Mouse (Mus musculus): ENCODE data around the gene Ang2. TPM values are rescaled to one million over a fixed set of nuclear protein-coding genes. Genes with fewer than 3 reads are reported as not detected.
A peak's percentile ranks its signal among the peaks of the same experiment; 100 is the strongest.
"Not testable (repeated sequence)": the region's sequence is repeated elsewhere in the genome, so short reads cannot be mapped to it uniquely, and the experiment has no call there.

The Ang2 gene
- polyA plus RNA-seq, 1 experiment from 2014 or later = not detected

GRCm38 (mm10) chr14:51195681-51196080, 3.3 kb downstream of the Ang2 start:
- Histone ChIP-seq H3K9me3 (ENCODE audit: control insufficient read depth, low read length) (no peaks in the 10 kb centered on the region), H3K4me1 (ENCODE audit: control insufficient read depth, insufficient read depth, low read length) (no peaks in the 10 kb centered on the region), H3K4me2 (replicated peaks; ENCODE audit: low read depth, low read length) (no peak overlapping the region), H3K27me3 (ENCODE audit: control insufficient read depth, insufficient read depth, low read length) (no peaks in the 10 kb centered on the region), H3K27ac (ENCODE audit: low read depth, low read length) (no peak overlapping the region), H3K9ac (ENCODE audit: low read depth, low read length) (no peak overlapping the region), H3K36me3 (ENCODE audit: control insufficient read depth, insufficient read depth, low read length) (no peaks in the 10 kb centered on the region), H3K4me3 (ENCODE audit: low read length) (no peak overlapping the region)
- no peak for ATAC-seq (ENCODE audit: low FRiP score, low TSS enrichment)
- WGBS = 94% methylated on average over 4 of the region's 4 CpGs

DNA sequence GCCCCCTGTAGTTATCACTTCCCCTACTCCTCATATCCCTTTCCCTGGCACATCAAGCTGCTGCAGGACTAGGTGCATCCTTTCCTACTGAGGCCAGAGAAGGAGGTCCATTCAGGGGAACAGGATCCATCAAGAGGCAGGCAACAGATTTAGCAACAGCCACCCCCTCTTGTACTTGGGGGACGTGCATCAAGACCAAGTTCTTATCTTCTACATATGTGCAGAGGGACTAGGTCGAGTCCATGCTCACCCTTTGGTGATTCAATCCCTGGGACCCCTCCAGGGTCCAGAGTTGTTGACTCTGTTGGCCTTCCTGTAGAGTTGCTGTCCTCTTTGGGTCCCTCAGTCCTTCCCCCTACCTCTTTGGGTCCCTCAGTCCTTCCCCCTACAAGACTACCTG, 17.9 kb downstream of the Ang2 start:
- not testable (repeated sequence) for H3K9ac ChIP-seq (ENCODE audit: low read depth, low read length); H3K4me1 ChIP-seq (ENCODE audit: control insufficient read depth, insufficient read depth, low read length); H3K9me3 ChIP-seq (ENCODE audit: control insufficient read depth, low read length); H3K27me3 ChIP-seq (ENCODE audit: control insufficient read depth, insufficient read depth, low read length); H3K4me2 ChIP-seq (replicated peaks; ENCODE audit: low read depth, low read length); H3K27ac ChIP-seq (ENCODE audit: low read depth, low read length); H3K4me3 ChIP-seq (ENCODE audit: low read length); ATAC-seq (ENCODE audit: low FRiP score, low TSS enrichment); H3K36me3 ChIP-seq (ENCODE audit: control insufficient read depth, insufficient read depth, low read length)
- WGBS = 79% methylated on average over 2 of the region's 2 CpGs

GRCm38 (mm10) chr14:51173843-51174242, 25.1 kb downstream of the Ang2 start:
- no peaks in the 10 kb centered on the region for H3K27me3 ChIP-seq (ENCODE audit: control insufficient read depth, insufficient read depth, low read length)
- no peaks in the 10 kb centered on the region for H3K4me1 ChIP-seq (ENCODE audit: control insufficient read depth, insufficient read depth, low read length)
- peak; percentile 79 for ATAC-seq (ENCODE audit: low FRiP score, low TSS enrichment)
- H3K27ac ChIP-seq (ENCODE audit: low read depth, low read length) = no peak overlapping the region
- H3K4me2 ChIP-seq (replicated peaks; ENCODE audit: low read depth, low read length) = no peak overlapping the region
- no peak overlapping the region for H3K9ac ChIP-seq (ENCODE audit: low read depth, low read length)
- no peak overlapping the region for H3K4me3 ChIP-seq (ENCODE audit: low read length)
- WGBS = 48% methylated on average over 4 of the region's 4 CpGs
- H3K9me3 ChIP-seq (ENCODE audit: control insufficient read depth, low read length) = no peaks in the 10 kb centered on the region
- no peaks in the 10 kb centered on the region for H3K36me3 ChIP-seq (ENCODE audit: control insufficient read depth, insufficient read depth, low read length)

DNA sequence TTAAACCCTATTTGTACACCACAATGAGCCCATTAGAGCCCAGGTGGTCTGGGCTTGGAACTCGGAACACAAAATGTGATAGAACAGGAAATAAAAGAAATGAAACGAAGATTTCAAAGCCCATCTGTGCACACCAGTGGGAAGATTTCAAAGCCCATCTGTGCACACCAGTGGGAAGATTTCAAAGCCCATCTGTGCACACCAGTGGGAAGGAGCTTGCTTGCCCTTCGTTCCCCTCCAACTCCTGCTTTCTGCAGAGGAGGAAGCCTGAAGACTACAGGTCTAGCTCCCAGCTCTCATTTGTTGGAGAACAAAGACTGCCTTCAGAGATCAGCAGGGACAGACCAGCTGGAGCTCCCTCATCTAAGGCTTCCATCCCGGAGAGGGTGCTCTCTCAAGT, 26.0 kb downstream of the Ang2 start:
- H3K27me3 ChIP-seq (ENCODE audit: control insufficient read depth, insufficient read depth, low read length) = not testable (repeated sequence)

GRCm38 (mm10) chr14:51172095-51172865, 26.7 kb downstream of the Ang2 start:
- H3K4me1 ChIP-seq (ENCODE audit: control insufficient read depth, insufficient read depth, low read length); H3K36me3 ChIP-seq (ENCODE audit: control insufficient read depth, insufficient read depth, low read length); H3K9me3 ChIP-seq (ENCODE audit: control insufficient read depth, low read length); H3K9ac ChIP-seq (ENCODE audit: low read depth, low read length); H3K27me3 ChIP-seq (ENCODE audit: control insufficient read depth, insufficient read depth, low read length); H3K27ac ChIP-seq (ENCODE audit: low read depth, low read length); H3K4me2 ChIP-seq (replicated peaks; ENCODE audit: low read depth, low read length); H3K4me3 ChIP-seq (ENCODE audit: low read length): not testable (repeated sequence)
- 36% methylated on average over 9 of the region's 9 CpGs for WGBS
- peak; percentile 22; the same call in 1 of the 2 replicates for ATAC-seq (ENCODE audit: low FRiP score, low TSS enrichment)

More for the DNA sequence above, 26.0 kb downstream of the Ang2 start:
- not testable (repeated sequence) for H3K36me3 ChIP-seq (ENCODE audit: control insufficient read depth, insufficient read depth, low read length); ATAC-seq (ENCODE audit: low FRiP score, low TSS enrichment); H3K4me2 ChIP-seq (replicated peaks; ENCODE audit: low read depth, low read length); H3K27ac ChIP-seq (ENCODE audit: low read depth, low read length); H3K9me3 ChIP-seq (ENCODE audit: control insufficient read depth, low read length); H3K4me3 ChIP-seq (ENCODE audit: low read length); H3K9ac ChIP-seq (ENCODE audit: low read depth, low read length); H3K4me1 ChIP-seq (ENCODE audit: control insufficient read depth, insufficient read depth, low read length)
- WGBS = 64% methylated on average over 4 of the region's 4 CpGs

- H3K4me2 ChIP-seq (replicated peaks; ENCODE audit: low read depth, low read length) = no peak overlapping the region
- peaks cover 5% of the 10 kb centered on the region; the same call in 1 of the 2 replicates for H3K9me3 ChIP-seq (ENCODE audit: control insufficient read depth, low read length)
- no peak overlapping the region for H3K4me3 ChIP-seq (ENCODE audit: low read length)
- no peaks in the 10 kb centered on the region for H3K36me3 ChIP-seq (ENCODE audit: control insufficient read depth, insufficient read depth, low read length)
- H3K4me1 ChIP-seq (ENCODE audit: control insufficient read depth, insufficient read depth, low read length) = no peaks in the 10 kb centered on the region
- H3K27me3 ChIP-seq (ENCODE audit: control insufficient read depth, insufficient read depth, low read length) = no peaks in the 10 kb centered on the region
- ATAC-seq (ENCODE audit: low FRiP score, low TSS enrichment) = no peak
- no peak overlapping the region for H3K27ac ChIP-seq (ENCODE audit: low read depth, low read length)
- no peak overlapping the region for H3K9ac ChIP-seq (ENCODE audit: low read depth, low read length)
Observed at GRCm38 (mm10) chr14:51166068-51166467, 32.9 kb downstream of the Ang2 start.

DNA sequence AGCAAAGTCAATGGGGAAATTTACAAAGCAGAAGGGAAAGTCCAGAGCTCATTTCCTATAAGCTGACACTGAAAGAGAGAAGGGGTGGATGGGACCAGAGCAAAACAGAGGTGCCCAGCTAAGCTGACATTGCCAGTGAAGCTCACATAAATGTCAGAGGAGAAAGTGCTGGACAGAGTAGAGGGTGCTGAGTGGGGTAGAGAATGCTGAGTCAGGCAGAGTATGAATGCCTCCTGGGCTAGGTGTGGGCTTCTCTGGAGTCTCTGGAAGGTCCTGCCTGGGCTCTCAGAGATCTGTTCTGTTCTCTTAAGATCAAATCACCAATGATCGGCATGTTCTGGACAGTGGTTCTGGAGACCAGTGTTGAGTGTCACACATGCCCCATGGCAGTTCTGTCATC, 33.5 kb downstream of the Ang2 start:
- 100% methylated on average over 1 of the region's 1 CpGs for WGBS
- H3K36me3 ChIP-seq (ENCODE audit: control insufficient read depth, insufficient read depth, low read length) = no peaks in the 10 kb centered on the region
- no peak for ATAC-seq (ENCODE audit: low FRiP score, low TSS enrichment)

GRCm38 (mm10) chr14:51163323-51163722, 35.6 kb downstream of the Ang2 start:
- H3K9me3 ChIP-seq (ENCODE audit: control insufficient read depth, low read length); H3K4me2 ChIP-seq (replicated peaks; ENCODE audit: low read depth, low read length); H3K27ac ChIP-seq (ENCODE audit: low read depth, low read length); H3K36me3 ChIP-seq (ENCODE audit: control insufficient read depth, insufficient read depth, low read length); H3K9ac ChIP-seq (ENCODE audit: low read depth, low read length); H3K4me1 ChIP-seq (ENCODE audit: control insufficient read depth, insufficient read depth, low read length); H3K4me3 ChIP-seq (ENCODE audit: low read length); ATAC-seq (ENCODE audit: low FRiP score, low TSS enrichment); H3K27me3 ChIP-seq (ENCODE audit: control insufficient read depth, insufficient read depth, low read length): not testable (repeated sequence)
- WGBS = 73% methylated on average over 6 of the region's 6 CpGs

More for the DNA sequence above, 33.5 kb downstream of the Ang2 start:
- H3K4me3 ChIP-seq (ENCODE audit: low read length) = no peak overlapping the region
- no peaks in the 10 kb centered on the region for H3K27me3 ChIP-seq (ENCODE audit: control insufficient read depth, insufficient read depth, low read length)
- H3K4me2 ChIP-seq (replicated peaks; ENCODE audit: low read depth, low read length) = no peak overlapping the region
- H3K27ac ChIP-seq (ENCODE audit: low read depth, low read length) = no peak overlapping the region
- H3K9ac ChIP-seq (ENCODE audit: low read depth, low read length) = no peak overlapping the region
- H3K9me3 ChIP-seq (ENCODE audit: control insufficient read depth, low read length) = peaks cover 5% of the 10 kb centered on the region; the same call in 1 of the 2 replicates
- H3K4me1 ChIP-seq (ENCODE audit: control insufficient read depth, insufficient read depth, low read length) = no peaks in the 10 kb centered on the region

- WGBS = 98% methylated on average over 3 of the region's 3 CpGs
- not testable (repeated sequence) for H3K27me3 ChIP-seq (ENCODE audit: control insufficient read depth, insufficient read depth, low read length); ATAC-seq (ENCODE audit: low FRiP score, low TSS enrichment)
Observed at GRCm38 (mm10) chr14:51161976-51162375, 37.0 kb downstream of the Ang2 start, which contains the start of gene Rnase2b. TSS of gene Rnase2b (plus strand) at chr14:51162260.

More at GRCm38 (mm10) chr14:51161976-51162375, 37.0 kb downstream of the Ang2 start, which contains the start of gene Rnase2b:
- not testable (repeated sequence) for H3K4me1 ChIP-seq (ENCODE audit: control insufficient read depth, insufficient read depth, low read length); H3K9ac ChIP-seq (ENCODE audit: low read depth, low read length); H3K9me3 ChIP-seq (ENCODE audit: control insufficient read depth, low read length); H3K4me3 ChIP-seq (ENCODE audit: low read length); H3K27ac ChIP-seq (ENCODE audit: low read depth, low read length); H3K36me3 ChIP-seq (ENCODE audit: control insufficient read depth, insufficient read depth, low read length); H3K4me2 ChIP-seq (replicated peaks; ENCODE audit: low read depth, low read length)

All from kidney, embryonic 14.5 days (tissue).